Comparison of ENCODE assay signal across 8 mouse cellular contexts in the genomic region with DNA sequence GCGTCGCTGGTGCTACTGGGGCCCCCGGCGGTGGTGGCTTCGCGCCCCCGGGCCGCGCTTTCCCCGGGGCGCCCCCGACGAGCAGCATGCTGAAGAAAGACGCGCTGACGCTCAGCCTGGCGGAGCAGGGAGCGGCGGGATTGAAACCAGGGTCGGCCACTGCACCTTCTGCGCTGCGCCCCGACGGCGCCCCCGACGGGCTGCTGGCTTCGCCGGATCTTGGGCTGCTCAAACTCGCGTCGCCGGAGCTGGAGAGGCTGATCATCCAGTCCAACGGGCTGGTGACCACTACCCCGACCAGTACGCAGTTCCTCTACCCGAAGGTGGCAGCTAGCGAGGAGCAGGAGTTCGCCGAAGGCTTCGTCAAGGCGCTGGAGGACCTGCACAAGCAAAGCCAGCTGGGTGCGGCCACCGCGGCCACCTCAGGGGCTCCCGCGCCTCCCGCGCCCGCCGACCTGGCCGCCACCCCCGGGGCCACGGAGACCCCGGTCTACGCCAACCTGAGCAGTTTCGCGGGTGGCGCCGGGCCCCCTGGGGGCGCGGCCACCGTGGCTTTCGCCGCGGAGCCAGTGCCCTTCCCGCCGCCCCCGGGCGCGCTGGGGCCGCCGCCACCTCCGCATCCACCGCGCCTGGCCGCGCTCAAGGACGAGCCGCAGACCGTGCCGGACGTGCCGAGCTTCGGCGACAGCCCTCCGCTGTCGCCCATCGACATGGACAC. TPM values are rescaled to one million over a fixed set of nuclear protein-coding genes. Genes with fewer than 3 reads are reported as not detected.
DNase-seq lines count a peak whose midpoint lies in the region; TF ChIP-seq lines count a peak whose summit lies in the region.

No protein-coding gene starts in this region.

- no peak for TF ChIP-seq CTCF in cerebellum, adult 2 months (IDR thresholded peaks at IDR 0.05; ENCODE audit: borderline replicate concordance, insufficient read depth, low read depth, low read length)

- no peak for TF ChIP-seq POLR2A in cerebellum, adult 2 months (IDR thresholded peaks at IDR 0.05; ENCODE audit: borderline replicate concordance, insufficient read depth, low read length)

- 1% methylated on average over 85 of the region's 89 CpGs for WGBS in cerebellum, adult 2 months

- H3K4me3 ChIP-seq in cerebellum, adult 2 months (replicated peaks; ENCODE audit: insufficient read depth, low read depth, low read length): peak overlapping the region; percentile 80

- H3K27ac ChIP-seq in cerebellum, adult 2 months (ENCODE audit: insufficient read depth, low read length): peak overlapping the region; percentile 97

- H3K27me3 ChIP-seq in cerebellum, adult 2 months (ENCODE audit: control insufficient read depth, insufficient read depth, low read length): no peaks in the 10 kb centered on the region

- peaks cover 45% of the 10 kb centered on the region for H3K4me1 ChIP-seq in cerebellum, adult 2 months (ENCODE audit: control insufficient read depth, insufficient read depth, low read length)

- peak; percentile 40 for DNase-seq in right cerebral cortex, adult 18-20 months
- no peak for DNase-seq in right cerebral cortex, postnatal 4 days
- peak; percentile 70 to 80 for DNase-seq in cerebellum, adult 2 months
- peak; percentile 42 to 62 for DNase-seq in frontal cortex, postnatal 36 days (ENCODE audit: low spot score in 2 of 2)
- peak; percentile 77 for DNase-seq in kidney, adult 18-20 months
- peak; percentile 70 for DNase-seq in lung, postnatal 10 days
- DNase-seq in spleen, postnatal 4 days (ENCODE audit: low spot score in 2 of 2): peak; percentile 67 to 88
- no peak for DNase-seq in MN1 (ENCODE audit: low spot score)

RNA-seq across cellular contexts. Expression of gene Jund, which starts 0.5 kb away (rescaled TPM):
- polyA plus RNA-seq in cerebellum, adult 2 months (2012; rRNA removed): 252 and 274 TPM in 2 replicates

RNA-seq across cellular contexts. Expression of gene Iqcn, which starts 4.0 kb away (rescaled TPM):
- 0.08 and 0.11 TPM in 2 replicates for polyA plus RNA-seq in cerebellum, adult 2 months (2012; rRNA removed)

RNA-seq across cellular contexts. Expression of gene Gm3336, which starts 19.1 kb away (rescaled TPM):
- polyA plus RNA-seq in cerebellum, adult 2 months (2012; rRNA removed): 0.13 TPM in 1 of 2 replicates, not detected in the other

RNA-seq across cellular contexts. Expression of gene Pde4c, which starts 24.2 kb away (rescaled TPM):
- 2.5 and 3.0 TPM in 2 replicates for polyA plus RNA-seq in cerebellum, adult 2 months (2012; rRNA removed)

RNA-seq across cellular contexts. Expression of gene Lsm4, which starts 26.2 kb away (rescaled TPM):
- 113 and 117 TPM in 2 replicates for polyA plus RNA-seq in cerebellum, adult 2 months (2012; rRNA removed)

Comparison
In these comparisons a context has a peak if more than half of its experiments do, and no peak if none do; other contexts are left out.
1. DNase-seq: peak in right cerebral cortex, adult 18-20 months (single experiment), cerebellum, adult 2 months (2 of 2), frontal cortex, postnatal 36 days (2 of 2), kidney, adult 18-20 months (single experiment), lung, postnatal 10 days (single experiment) and spleen, postnatal 4 days (2 of 2); none in right cerebral cortex, postnatal 4 days (single experiment) and MN1 (single experiment).